Mouse (Mus musculus) cerebellum, adult 18-20 months (tissue): ENCODE measurements around the gene Rps27l.
"Not testable (repeated sequence)": the region's sequence is repeated elsewhere in the genome, so short reads cannot be mapped to it uniquely, and the experiment has no call there.

Experiments used
- DNase-seq, 2 experiments: peaks; one replicate each; pipeline ENCODE4 v3.0.0; 2021

Rps27l gene

DNA sequence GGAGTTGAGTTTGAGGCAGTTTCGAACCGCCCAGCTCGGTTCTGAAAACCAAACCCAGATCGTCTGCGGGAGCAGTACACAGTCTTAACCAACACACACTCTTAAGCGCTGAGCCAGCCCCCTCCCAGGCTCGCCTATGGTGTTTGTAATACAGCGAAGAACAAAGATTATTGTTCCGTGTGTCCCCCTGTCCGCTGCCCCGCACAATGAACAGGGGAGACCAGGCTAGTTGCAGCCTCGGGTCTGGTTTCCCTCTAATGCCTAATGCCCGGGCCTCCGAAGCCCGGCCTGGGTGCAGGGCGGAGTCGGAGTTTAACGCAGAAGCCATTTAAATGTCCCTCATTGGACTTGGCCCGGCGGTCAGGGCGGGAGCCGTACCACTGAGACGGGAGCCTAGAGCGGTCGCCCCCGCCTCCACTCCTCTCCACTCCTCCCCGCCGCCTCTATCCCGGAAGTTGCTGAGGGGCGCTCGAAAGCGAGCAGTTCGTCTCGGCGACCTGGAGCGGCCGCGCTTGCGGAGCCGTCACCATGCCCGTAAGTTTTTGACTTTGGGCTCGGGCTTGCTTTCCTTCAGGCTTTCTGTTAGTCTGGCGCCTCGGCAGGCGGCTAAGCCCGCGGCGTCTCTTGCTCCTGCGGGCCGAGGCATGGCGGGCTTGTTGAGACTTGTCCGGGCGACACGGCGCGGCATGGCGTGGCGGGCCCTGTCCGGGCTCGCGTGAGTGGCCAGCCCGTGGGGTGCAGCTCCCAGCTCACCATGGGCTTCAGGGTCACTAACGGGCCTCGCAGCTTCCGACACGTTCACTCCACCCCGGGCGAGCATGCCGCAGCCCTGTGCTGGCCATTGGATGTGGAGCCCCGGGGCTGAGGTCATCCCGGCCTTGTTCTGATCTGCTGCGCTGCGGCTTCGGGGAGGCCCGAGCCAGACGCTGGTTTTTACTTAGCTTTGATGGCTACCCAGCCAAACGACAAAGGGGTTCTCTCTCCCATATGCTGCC, at the start of gene Rps27l:
Rps27l (plus strand) TSS at position 440 of the 995 bp plus-strand sequence.
- peak; percentile 95 for DNase-seq

DNA sequence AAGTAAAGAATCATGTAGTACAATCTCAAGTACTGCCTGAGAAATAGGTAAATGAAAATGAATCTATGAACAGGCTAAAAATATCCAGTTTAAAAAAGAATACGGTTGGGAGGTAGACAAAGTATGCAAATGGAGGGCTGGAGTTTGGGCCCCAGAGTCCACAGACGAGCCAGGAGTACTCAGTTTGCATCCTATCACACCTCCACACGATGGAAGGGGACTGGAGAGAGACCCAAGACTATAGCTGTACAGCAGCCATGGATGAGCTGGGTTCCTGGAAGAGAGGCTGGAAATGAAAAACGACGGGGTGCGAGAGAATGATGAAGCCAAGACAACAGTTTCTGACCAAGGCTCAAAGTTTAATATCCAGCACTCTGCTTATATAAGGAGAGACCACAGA, 48.9 kb upstream of the Rps27l start:
- no peak for DNase-seq

DNA sequence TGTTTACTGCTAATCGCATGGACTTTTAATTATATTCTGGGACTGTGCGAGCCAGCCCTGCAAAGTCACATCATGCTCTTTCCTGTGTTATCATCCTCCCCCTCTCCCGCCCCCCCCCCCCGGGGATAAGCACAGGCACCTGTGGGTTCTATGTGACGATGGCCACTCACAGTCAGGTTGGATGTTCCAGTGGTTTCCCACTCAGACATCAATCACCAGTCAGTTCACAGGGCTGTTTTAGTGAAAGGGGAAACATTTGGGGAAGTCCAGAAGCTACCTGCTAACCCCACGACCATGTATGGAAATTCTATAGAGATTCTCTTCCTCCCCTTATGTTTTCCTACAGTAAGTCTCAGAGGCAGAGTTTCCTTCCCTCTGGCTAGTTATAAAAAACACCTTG, 48.0 kb upstream of the Rps27l start:
- no peak for DNase-seq

DNA sequence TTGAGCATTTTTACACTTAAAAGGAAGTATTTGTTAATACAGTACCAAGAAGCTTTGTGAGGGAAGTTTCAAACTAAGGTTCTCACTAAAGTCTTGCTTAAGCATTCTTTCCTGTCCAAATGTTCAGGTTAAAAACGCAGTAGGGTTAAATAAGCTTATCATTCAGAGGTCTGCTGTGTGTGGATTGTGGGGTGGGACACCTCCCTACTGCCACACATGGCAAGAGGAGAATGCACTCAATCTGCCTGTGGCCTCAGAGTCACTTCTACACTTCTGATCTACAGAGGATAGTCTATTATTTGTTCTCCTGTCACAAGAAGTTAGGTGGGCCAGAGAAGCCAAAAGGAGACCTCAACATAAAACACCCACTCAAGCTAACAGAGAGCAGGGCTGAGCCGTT, 46.8 kb upstream of the Rps27l start:
- DNase-seq, result no peak

DNA sequence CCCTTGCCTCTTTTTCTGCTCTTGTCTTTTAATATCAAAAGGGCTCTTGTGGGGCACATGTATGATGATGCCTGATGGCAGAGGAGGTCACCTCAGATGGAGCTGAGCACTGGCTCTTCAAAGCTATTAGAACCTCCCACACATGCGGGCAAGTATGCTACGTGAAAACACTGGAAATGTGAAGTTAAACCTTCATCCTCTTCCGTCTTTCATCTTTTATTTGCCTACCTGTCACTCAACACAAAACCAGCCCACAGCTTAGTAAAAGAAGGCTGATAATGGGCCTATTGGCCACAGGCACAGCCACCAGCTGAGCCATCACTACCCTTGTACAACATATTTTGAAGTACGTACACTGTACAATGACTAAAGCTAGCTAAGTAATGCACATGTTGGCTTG, 46.4 kb upstream of the Rps27l start:
- DNase-seq, result no peak

DNA sequence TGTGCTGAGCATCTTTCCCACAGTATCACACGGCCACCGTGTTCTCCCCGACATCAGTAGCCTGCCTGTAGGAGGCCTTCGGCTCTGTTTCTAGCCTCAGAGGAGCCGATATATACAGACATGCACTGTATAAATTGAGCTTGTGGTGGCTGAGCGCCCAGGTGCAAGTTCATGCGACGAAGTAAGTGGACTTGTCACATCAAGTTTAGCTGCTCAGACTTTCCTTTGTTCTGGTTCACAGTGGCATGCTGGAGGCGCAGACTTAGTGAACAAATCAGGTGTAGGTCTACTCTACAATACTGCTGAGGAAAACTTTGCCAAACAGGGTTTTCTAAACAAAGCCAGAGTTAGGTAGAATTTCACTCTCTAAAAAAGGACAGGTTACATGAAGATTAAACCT, 39.9 kb upstream of the Rps27l start:
- no peak for DNase-seq

DNA sequence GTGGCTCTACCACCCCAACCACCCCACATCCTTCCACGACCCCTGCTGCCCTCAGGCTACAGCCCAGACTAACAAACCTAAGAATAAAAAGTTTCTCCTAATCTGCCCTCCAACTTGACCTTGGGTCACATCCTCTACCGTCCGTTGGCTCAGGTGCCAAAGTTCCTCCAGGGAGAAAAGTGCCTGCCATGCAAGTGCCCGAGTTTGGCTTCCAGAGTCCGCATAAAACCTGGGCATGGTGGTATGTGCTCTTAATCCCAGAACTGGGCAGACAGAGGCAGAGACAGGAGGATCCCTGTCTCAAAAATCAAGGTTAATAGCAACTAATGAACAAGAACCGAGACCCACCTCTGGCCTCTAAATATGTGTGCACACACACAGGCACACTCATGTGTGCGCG, 38.8 kb upstream of the Rps27l start:
- DNase-seq, result no peak

DNA sequence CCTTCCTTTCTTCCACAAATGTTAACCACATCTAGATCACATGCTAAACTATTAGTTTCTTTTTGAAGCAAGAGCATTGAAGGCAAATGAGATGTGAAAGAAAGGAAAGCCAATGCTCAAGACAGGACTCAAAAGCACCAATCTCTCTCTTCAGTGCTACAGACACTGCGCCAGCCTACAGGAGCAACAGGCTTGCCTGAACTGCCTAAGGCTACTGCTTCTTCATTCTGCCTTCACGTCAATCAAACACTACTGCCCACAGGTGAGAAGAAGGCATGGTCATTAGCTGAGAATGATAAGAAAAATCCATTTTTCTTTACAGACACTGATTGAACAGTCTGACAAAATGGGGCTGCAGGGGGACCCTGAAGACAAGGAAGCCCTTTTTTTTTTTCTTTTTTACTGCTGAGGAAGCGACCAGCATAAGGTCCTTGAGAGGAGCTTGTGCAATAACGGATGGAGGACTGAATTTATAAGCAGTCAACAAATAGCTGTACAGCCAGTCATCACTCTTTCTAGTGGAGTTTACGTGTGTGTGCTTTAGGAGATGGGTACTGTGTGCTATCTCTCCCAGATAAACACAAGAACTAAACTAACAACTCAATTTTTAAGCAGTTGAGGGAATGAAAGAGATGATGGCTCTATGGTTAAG, 38.0 kb upstream of the Rps27l start:
- DNase-seq, result no peak

DNA sequence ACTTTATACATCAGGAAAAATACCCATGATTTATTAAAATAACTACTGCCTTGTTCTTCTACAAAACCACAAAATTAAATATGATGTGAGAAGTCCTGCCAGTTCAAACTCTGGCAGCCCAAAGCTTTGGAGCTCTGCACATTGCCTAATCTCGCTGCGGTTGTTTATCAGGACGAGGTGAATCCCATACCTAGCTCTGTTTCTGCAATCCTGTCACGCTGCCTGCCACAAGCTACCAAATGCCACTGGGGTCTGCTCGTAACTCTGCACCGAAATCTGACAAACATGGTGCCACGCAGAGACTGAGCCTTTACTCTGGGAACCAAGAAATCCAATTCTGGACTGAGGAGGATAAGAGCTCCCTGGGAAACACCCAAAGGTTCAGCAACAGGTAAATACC, 36.0 kb upstream of the Rps27l start:
- no peak for DNase-seq

DNA sequence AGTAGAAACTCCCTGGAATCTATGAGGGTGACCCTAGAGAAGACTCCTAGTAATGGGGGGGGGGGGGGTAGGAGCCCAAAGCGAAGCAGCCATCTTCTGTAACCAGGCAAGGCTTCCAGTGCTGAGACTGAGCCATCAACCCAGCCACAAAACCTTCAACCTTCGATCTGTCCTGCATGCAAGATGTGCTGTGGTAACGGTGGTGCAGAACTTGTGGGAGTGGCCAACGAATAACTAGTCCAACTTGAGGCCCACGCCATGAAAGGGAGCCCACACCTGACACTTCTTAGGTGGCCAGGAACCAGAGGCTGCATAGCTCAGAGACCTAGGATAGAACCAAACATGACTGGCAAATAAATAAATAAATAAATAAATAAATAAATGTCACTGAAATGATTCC, 35.2 kb upstream of the Rps27l start:
- no peak for DNase-seq

DNA sequence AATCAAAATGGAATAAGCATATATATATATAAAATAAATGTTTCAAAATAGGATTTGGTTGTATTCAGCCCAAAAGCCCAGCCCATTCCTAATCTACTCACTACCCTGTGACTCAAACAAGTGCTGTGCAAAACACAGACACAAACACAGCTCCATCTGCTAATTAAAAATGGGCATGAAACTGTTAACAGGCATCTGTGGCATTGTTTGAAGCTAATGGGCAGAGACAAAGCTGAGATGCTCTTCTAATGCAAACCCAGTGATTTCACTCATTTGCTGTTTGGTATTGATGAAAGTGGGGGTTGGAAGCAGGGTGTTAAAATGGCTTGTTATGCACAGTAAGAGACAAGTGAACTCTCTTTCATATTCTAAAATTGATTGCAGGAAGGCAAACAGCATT, 33.6 kb upstream of the Rps27l start:
- DNase-seq, result no peak

DNA sequence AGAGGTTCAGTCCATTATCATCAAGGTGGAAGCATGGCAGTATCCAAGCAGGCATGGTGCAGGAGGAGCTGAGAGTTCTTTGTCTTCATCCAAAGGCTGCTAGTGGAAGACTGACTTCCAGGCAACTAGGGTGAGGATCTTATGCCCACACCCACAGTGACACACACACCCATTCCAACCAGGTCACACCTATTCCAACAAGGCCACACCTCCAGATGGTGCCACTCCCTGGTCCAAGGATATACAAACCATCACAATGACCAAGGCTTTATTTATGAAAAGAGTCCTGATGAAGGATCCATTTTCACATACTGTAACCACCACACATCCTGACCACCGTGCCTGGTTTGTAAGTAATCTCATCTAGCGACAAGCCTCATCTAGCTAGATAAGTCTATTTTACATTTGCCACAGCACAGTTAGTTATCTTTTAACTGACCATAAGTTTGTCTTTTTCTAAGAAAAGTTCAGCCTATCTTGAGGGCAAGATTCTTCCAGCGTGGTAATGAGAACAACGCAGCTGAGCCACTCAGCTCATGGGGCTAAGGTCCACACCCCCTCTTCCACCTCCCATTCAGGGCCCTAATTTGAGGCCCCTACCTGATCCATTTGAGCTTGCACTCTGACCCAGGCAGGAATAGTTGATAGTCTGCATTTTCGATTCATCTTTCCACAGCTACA, 32.5 kb upstream of the Rps27l start:
- not testable (repeated sequence) for DNase-seq

DNA sequence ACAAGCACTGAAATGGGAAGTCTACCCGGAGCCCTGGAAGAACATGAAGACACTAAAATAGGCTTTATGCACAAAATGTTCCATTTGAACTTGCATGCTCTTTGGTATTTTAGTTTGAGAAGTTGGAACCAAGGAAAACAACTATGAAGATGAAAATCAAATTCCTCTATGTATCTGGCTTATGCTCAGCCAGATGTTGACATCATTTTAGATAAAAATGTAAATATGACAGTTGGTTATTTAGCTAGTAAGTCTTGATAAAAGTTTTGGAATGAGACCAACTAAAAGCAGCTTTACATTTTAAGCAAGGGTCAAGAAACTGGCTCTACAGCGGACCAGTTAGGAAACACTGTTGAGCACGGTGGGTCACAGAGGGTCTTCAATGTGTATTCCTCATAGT, 31.3 kb upstream of the Rps27l start:
- DNase-seq, result no peak

DNA sequence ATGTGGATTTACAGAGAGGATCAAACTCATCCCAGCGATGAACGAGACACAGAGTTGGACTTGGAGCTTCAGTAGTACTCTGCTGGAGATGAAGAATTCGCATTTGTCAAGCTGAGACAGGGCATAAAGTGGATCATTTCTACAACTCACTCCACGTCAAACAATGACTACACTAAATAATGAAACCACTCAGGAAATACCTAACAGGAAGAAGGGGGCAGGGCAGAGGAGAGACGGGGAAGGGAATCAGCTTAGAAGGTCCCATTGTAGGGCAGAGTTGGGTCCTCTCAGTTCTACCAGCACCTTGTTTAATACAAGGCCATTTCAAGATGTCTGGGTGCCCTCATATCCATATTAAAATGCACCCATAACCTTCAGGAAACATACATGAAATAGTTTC, 30.5 kb upstream of the Rps27l start:
- no peak for DNase-seq

DNA sequence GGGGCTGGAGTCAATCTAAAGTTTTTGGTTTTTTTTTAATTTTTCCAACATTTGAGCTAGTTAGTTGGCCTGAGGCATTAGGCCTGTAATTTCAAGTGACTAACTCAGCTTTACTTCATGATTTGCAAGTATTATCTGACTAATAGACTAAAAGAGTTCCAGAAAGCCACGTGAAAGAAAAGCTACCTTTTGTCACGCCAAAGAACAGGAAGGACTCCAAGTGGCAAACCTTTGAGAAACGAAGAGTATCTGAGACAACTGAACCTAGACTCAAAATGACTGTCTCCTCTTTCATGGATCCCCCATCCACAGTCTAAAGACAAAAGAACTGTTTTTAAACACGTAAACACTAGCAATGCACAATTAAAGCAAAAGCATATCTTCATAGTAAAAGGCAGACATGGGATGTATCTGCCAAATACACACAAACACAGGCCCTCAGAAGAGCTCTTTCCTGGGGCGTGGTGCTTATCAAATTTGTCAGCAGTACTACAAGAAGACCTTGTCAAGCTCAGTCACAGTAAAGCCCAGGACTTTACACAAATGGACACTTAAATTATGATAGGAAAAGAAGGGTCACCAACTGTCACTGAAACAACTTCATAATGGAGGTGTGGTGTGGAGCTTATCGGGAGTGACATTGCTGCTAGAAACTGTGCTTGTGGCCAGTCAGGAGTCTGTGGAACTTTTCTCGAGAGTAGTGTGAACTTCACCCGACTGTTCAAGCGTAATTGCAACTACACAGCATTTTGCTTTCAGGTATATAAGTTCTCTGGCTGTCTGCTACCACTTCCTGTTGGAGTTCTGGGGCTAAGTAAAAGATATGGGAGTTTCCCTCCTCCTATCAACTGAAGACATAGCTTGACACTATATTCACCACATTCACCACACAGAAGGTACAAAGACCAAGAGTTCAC, 29.8 kb upstream of the Rps27l start:
- no peak for DNase-seq

DNA sequence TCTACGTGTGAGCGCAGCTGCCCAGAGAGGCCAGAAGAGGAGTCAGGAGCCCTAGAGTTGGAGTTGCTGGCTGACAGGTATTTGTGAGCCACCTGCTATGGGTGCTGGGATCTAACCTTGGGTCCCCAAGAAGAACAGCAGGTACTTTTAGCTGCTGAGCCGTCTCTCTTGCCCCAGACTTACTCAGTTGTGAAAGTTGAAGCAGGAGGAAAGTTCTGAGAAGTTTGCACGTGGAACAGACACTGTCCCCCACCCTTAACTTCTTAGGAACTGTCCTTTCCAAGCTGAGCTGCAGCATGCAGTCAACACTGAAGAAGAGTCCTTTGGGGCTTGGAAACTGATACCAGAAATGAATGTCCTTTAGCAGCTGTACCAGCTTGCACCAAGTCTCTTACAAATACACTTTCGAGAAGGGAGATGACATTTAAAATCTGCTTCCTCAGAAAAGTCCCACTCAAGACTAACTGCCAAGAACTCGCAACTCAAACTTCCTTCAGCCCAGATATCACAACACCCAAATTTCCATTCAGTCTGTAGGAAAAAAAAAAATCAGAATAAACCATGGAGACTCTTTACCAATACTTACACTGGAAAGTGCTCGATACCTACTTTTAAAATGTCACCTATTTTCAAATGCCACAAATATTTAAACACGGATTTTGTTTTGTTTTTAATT, 28.5 kb upstream of the Rps27l start:
- DNase-seq, result no peak

DNA sequence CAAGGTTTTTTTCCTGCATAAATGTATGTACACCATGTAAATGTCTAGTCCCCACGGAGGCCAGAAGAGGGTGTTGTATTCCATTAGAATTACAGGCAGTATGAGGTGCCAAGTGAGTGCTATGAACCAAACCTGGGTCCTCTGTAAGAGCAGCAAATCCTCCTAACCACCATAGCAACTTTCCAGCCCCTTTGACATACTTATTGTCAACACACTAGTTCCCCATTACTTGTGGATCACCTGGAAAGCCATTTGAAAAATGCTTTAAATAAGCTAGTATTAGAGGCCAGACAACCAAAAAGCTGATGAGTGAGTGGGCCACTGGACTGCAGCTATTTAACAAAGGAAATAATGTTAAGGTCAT, 28.0 kb upstream of the Rps27l start:
- DNase-seq, result no peak

DNA sequence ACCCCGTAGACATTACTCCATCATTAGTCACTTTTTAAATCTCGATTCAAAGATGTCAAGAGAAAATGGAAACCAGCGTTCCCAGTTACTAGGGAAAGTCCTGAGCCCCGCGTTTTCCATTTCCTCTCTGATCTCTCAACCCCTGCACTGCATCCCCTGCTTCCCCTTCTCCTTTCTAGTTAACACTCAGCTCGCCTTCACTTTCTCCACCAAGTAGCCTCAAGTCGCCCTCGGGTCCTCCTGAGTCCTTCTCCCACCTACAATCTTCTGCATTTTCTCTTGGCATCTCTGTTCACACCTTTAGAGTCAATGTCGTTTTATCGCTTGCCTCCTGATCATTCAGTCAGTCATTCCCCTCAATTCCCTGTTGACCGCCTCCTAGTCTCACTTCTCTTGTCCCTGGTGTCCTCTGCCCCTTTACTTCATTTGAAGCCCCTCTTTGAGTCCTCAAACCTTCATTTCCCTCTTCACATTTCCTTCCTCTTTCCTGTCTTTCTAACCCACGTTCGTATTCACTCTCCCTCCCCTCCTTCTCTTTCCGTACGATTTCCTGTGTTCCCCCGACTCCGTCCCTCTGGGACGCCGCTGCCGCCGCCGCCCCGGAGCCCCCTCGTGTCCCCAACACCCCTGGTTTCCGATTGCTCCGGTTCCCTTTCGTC, 27.1 kb upstream of the Rps27l start:
- no peak for DNase-seq

DNA sequence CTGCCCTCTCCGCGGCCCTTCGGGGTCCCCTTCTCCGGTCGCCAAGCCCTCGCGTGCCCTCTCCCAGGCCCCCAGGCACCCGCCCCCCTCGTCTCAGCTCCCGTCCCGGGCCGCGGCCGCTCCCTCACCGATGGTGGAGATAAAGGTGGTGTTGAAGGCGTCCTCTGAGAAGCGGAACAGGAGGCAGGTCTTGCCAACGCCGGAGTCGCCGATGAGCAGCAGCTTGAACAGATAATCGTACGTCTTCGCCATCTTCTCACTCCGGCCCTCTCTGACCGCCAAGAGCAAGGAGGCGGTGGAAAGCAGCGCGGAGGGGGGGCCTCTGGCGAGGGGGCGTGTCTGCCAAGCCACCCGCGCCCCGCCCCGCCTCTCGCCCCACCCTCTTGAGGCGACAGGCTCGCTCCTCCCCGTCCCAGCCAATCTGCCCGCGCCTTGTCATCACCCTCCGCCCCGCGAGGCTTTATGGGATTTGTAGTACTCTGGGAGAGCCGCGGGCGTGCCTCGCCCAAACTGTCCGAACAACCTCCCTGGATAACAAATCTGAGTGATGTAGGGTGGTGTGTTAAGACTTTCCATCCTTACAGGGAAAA, 26.4 kb upstream of the Rps27l start, which contains the start of gene Rab8b:
Rab8b (minus strand) TSS at position 306 of the 590 bp plus-strand sequence.
- peak; percentile 97 to 99 for DNase-seq

DNA sequence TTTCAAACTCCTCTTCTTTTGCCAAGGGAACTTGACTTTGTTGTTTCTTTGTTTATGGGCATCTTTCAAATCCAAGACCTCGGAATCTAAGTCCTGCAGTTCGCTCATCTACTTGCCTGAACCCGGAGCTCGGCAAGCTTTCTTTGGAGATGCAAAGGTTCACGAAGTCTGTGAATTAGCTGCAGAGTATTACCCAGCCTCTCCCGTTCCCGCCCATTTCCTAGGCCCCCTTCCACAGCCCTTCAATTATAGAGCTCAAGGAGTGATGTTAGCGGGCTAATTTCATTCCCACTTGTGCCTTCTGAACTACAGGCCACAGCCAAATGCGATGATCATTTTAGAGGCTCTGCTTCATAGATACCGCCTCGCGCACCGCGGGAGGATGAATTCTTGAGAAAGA, 25.9 kb upstream of the Rps27l start:
- peak in 1 of 2 experiments; percentile 24 for DNase-seq
